Mouse (Mus musculus) forebrain, postnatal 0 days (tissue): ENCODE results near the gene Slc48a1. TPM values are rescaled to one million over a fixed set of nuclear protein-coding genes. Genes with fewer than 3 reads are reported as not detected.
A peak's percentile ranks its signal among the peaks of the same experiment; 100 is the strongest.

Experiments used
- ATAC-seq: fragments of 200-750 bp; cut with Nextera tagmentation; 2 replicates; pipeline ENCODE4 v1.8.0; 2017; ENCODE audit warnings: mild to moderate bottlenecking, moderate library complexity
- DNase-seq: peaks from one replicate; pipeline ENCODE4 v3.0.0-alpha.2; 2015
- H3K27ac ChIP-seq: fragments of 300-500 bp; sonication (generic); 2 replicates; pipeline ENCODE4 v1.5.1; 2014; ENCODE audit warnings: low read depth, mild to moderate bottlenecking, antibody characterized with exemption, low read length, moderate library complexity, mixed read lengths
- H3K27me3 ChIP-seq: fragments of 300-500 bp; sonication (generic); 2 replicates; pipeline ENCODE4 v1.6.1; 2014; ENCODE audit warnings: mild to moderate bottlenecking, low read length, mixed read lengths; ENCODE audit not compliant: insufficient read depth
- H3K36me3 ChIP-seq: fragments of 300-500 bp; sonication (generic); 2 replicates; pipeline ENCODE4 v1.6.1; 2014; ENCODE audit warnings: mild to moderate bottlenecking, moderate library complexity; ENCODE audit not compliant: insufficient read depth
- H3K4me1 ChIP-seq: fragments of 300-500 bp; sonication (generic); 2 replicates; pipeline ENCODE4 v1.6.1; 2014; ENCODE audit warnings: antibody characterized with exemption; ENCODE audit not compliant: insufficient read depth
- H3K4me2 ChIP-seq: fragments of 300-500 bp; sonication (generic); 2 replicates; pipeline ENCODE4 v1.6.1; 2014; ENCODE audit warnings: low read depth, mild to moderate bottlenecking, moderate library complexity
- H3K4me3 ChIP-seq: fragments of 300-500 bp; sonication (generic); 2 replicates; pipeline ENCODE4 v1.5.1; 2014; ENCODE audit warnings: low read depth, low read length, mixed read lengths
- H3K9ac ChIP-seq: fragments of 300-500 bp; sonication (generic); 2 replicates; pipeline ENCODE4 v1.6.1; 2014; ENCODE audit warnings: mild to moderate bottlenecking
- H3K9me3 ChIP-seq: fragments of 300-500 bp; sonication (generic); 2 replicates; pipeline ENCODE4 v1.6.1; 2016; ENCODE audit warnings: low read length
- CTCF ChIP-seq: sonication (generic); IDR thresholded peaks from 2 replicates; pipeline ENCODE4 v1.5.1; 2016; ENCODE audit warnings: antibody characterized with exemption, control low read depth, low read depth
- WGBS: fragments of 180-500 bp; shearing (Covaris S2); extraction: QIAGEN DNeasy Blood & Tissue Kit; methylation state at CpG from one replicate; pipeline ENCODE4 v1.1.7; 2014; 5-methylcytosine and 5-hydroxymethylcytosine counted together
- polyA plus RNA-seq: library from polyadenylated mRNA; unstranded; fragments of >200 nt; fragmentation: Nextera tagmentation; extraction: Ambion mirVana; gene quantifications from 2 replicates; pipeline ENCODE4 v1.2.1, GENCODE M21; 2015
- total RNA-seq: library from RNA; depleted of rRNA; stranded (reverse); fragments of >200 nt; gene quantifications from 2 replicates; pipeline ENCODE4 v1.2.3, GENCODE M21; 2014

The Slc48a1 gene
- total and polyA plus RNA-seq, 2 experiments from 2014 or later, result 56.4 to 135 TPM

DNA sequence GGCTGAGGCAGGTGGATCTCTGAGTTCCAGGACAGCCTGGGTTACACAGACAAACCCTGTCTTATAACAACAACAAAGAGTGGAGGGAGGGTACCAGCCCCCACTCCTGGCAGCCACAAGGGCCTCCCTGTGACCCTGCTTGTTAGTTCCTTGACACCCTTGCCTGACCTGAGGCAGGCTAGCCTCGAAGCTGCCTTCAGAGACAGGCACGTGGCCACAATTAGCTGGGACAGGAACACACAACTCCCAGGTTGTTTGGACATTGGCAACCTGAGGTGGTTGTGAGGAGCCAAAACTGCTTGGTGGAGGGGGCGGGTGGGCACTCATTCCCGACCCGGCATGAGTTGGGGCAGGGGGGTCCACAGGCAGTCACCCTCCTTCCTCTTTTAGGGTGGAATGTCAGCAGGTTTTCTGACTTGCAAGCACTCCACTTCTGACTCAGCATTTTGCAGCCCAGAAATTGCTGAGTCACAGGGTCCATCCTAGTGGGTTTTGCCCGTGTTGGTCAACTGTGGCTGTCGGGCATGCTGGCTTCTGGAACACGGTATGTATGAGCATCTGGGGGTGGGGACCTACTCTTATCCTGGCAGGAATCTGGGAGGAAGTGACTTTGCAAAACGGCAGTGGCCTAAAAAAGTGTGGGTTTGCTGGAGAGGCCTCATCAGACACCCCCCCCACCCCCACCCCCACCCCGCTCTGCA is 8.2 kb downstream of the Slc48a1 start:
- Histone ChIP-seq H3K4me2 (no peak overlapping the region), H3K4me1 (no peaks in the 10 kb centered on the region), H3K36me3 (peaks cover 12% of the 10 kb centered on the region; the same call in 1 of the 2 replicates), H3K27ac (no peak overlapping the region), H3K4me3 (no peak overlapping the region), H3K9ac (no peak overlapping the region), H3K9me3 (no peaks in the 10 kb centered on the region), H3K27me3 (no peaks in the 10 kb centered on the region)
- ATAC-seq (no peak), DNase-seq (no peak)
- 83% methylated on average over 10 of the region's 10 CpGs for WGBS
- no peak for TF ChIP-seq CTCF

DNA sequence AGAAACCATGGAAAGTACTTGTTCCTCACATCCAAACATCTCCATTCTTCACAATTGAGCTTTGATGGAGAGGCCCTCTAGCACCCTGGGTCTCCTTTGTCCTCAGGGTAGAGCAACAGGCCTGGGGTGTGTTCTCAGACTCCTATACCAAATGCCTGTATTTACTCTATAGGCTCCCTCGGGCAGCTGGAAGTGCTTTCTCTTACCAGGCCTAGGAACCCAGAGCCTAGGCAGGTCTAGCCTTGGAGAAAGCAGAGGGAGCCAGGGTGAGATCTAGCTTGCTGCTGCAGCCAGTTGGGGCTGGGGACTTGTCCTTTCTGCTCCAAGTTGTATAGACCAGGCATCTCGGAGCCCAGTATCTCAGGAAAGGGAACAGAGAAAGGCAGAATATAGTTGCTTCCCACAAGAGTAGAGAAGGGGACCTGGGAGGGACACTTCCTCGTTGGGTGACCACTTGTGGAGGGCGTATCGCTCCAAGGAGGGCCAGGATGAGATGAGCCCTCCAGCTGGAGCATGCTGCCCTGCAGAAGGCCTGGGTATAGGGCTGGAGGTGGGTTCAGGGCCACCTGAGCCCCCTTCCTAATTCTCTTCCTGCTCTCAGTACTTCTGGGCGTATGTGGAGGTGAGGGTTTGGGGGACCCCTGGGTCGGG is 9.0 kb downstream of the Slc48a1 start:
- no peaks in the 10 kb centered on the region for H3K4me1 ChIP-seq
- no peak overlapping the region for H3K4me2 ChIP-seq
- H3K9me3 ChIP-seq, result no peaks in the 10 kb centered on the region
- no peak for TF ChIP-seq CTCF
- H3K9ac ChIP-seq, result peak overlapping the region; percentile 22; the same call in 1 of the 2 replicates
- DNase-seq, result no peak
- no peak for ATAC-seq
- H3K36me3 ChIP-seq, result peaks cover 19% of the 10 kb centered on the region; the same call in 1 of the 2 replicates
- H3K27me3 ChIP-seq, result no peaks in the 10 kb centered on the region
- no peak overlapping the region for H3K27ac ChIP-seq
- WGBS, result 83% methylated on average over 7 of the region's 7 CpGs
- no peak overlapping the region for H3K4me3 ChIP-seq

DNA sequence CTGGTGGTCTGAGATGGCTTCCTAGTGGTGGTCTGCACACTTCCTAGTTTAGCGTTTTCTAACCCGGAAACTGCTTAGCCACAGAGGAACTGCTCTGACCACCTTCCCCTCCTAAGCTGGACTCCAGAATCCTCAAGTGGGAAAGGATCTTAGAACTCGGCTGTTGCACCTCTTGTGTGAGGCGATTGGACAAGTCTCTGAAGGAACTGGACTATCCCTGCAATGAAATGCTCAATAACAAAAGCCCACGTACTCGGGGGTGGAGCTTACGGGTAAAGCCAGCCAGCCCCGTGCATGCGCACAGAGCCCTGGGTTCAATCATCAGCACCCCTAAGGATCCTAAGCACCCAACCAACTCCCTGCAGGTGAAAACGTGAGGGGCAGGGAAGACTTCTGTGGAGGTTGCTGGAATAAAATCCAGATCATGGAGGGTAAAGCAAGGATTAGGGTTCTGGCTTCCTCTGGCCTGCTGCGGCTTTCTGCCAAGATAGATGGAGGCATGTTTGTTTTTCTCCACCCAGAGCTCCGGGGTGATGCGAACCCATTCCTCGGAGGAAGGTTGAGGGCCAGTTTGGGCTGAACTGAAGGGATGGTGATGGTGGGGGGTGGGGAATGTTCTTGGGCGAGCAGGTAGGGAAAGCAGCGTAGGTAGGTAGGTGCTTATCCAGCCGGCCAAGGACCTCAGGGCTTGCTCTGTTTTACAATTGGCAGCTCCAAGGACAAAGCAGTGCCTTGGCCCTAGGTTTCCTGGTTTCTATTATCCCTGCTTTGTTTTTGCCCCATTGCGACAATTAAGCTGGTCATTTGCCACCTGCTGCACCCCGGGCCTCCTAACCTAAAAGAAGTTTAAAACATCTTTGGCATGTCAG is 9.7 kb downstream of the Slc48a1 start:
- Histone ChIP-seq H3K27me3 (no peaks in the 10 kb centered on the region), H3K9ac (no peak overlapping the region), H3K27ac (peak overlapping the region; percentile 36; the same call in 1 of the 2 replicates), H3K4me3 (no peak overlapping the region), H3K4me1 (no peaks in the 10 kb centered on the region), H3K36me3 (peaks cover 26% of the 10 kb centered on the region; the same call in 1 of the 2 replicates), H3K4me2 (no peak overlapping the region), H3K9me3 (no peaks in the 10 kb centered on the region)
- DNase-seq, result no peak
- ATAC-seq, result no peak
- TF ChIP-seq CTCF, result no peak
- 60% methylated on average over 19 of the region's 19 CpGs for WGBS

DNA sequence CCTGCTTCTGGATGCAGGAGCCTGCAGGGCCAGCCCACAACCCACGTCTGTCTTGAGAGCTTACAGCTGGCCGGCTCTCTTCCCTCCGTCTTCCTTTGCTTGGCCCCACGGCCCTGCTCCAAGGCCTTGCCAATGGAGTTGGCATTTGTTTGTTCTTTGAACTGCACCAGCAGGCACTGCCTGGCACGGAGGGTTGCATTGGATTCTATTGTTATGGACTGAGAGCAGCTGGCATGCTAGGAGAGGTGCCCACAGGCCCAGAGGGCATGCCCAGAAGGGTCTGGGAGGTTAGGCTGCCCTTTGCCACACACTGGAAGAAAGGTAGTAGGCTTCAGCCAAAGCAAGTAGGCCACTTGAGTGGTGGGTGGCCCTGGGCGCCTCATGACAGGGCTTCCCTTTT is 10.5 kb downstream of the Slc48a1 start:
- H3K9me3 ChIP-seq, result no peaks in the 10 kb centered on the region
- no peaks in the 10 kb centered on the region for H3K27me3 ChIP-seq
- peaks cover 34% of the 10 kb centered on the region for H3K36me3 ChIP-seq
- peak overlapping the region; percentile 36; the same call in 1 of the 2 replicates for H3K27ac ChIP-seq
- H3K9ac ChIP-seq, result no peak overlapping the region
- H3K4me1 ChIP-seq, result no peaks in the 10 kb centered on the region
- no peak overlapping the region for H3K4me2 ChIP-seq
- TF ChIP-seq CTCF, result no peak
- no peak overlapping the region for H3K4me3 ChIP-seq
- WGBS, result 29% methylated on average over 6 of the region's 6 CpGs
- DNase-seq (peak; percentile 68), ATAC-seq (peak; percentile 44)

DNA sequence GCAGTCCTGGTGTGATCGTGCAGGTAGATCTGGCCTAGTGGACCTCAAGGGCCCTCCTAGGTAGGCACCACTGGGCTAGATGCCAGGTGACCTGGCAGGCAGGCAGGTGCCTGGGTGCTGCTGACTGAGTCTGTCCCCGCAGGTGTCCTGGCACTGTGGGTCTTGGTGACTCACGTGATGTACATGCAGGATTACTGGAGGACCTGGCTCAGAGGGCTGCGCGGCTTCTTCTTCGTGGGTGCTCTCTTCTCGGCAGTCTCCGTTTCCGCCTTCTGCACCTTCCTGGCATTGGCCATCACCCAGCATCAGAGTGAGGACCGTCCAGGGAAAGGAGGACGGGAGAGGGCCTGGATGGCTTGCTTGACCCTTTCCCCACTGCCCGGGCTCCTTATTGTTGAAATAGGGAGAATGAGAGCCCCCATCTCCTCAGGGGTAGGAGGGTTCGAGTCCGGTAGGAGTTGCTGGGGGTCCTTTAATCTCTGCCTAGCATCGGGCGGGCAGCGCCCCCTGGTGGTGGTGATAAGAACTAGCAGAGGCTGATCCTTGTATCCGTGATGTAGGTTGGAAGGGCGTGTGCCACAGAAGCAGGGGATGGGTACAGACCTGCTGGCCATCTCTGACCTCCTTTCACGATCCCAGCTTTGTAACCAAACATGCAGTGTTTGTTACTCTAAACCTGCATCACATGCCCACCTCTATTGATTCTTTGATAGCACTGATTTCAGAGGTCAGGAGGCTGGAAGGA is 11.6 kb downstream of the Slc48a1 start:
- Histone ChIP-seq H3K9ac (no peak overlapping the region), H3K4me3 (no peak overlapping the region), H3K4me1 (no peaks in the 10 kb centered on the region), H3K36me3 (peaks cover 45% of the 10 kb centered on the region), H3K4me2 (no peak overlapping the region), H3K9me3 (no peaks in the 10 kb centered on the region), H3K27ac (no peak overlapping the region), H3K27me3 (no peaks in the 10 kb centered on the region)
- DNase-seq (peak; percentile 70), ATAC-seq (peak; percentile 35; the same call in 1 of the 2 replicates)
- 53% methylated on average over 20 of the region's 20 CpGs for WGBS
- TF ChIP-seq CTCF, result peak; percentile 88

DNA sequence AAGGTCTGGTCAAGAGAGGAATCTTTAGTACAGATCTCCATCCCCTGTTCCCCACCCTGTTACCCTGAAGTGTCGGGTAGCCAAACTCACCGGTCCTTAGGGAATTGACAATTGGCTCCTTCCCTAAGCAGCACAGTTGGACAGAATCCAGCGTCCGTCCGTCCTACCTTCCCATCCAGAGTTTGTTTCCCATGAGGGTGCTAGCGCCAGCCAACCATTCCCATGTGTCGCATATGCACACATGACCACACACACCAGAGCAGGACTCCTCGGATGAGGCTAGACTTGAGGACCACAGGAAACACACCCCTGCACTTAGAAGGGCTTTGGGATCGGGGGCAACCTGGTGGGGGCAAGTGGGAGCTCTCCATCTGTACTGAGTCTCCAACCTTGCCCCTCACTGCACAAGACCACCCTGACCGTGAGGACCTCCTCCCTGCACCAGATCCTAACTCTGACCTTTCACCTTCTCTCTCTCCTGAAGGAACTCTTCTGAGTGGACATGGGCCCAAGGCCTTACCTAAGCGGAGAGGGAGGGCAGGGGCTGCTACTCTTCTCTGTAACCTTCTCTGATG is 12.9 kb downstream of the Slc48a1 start:
- Histone ChIP-seq H3K4me2 (no peak overlapping the region), H3K27me3 (no peaks in the 10 kb centered on the region), H3K36me3 (peaks cover 57% of the 10 kb centered on the region), H3K27ac (no peak overlapping the region), H3K9me3 (no peaks in the 10 kb centered on the region), H3K9ac (no peak overlapping the region), H3K4me3 (no peak overlapping the region), H3K4me1 (no peaks in the 10 kb centered on the region)
- no peak for TF ChIP-seq CTCF
- 93% methylated on average over 11 of the region's 11 CpGs for WGBS
- DNase-seq, result no peak
- no peak for ATAC-seq
